Mouse (Mus musculus): ENCODE data around the gene Trpt1. TPM values are rescaled to one million over a fixed set of nuclear protein-coding genes. Genes with fewer than 3 reads are reported as not detected.
A peak's percentile ranks its signal among the peaks of the same experiment; 100 is the strongest.
"Not testable (repeated sequence)": the region's sequence is repeated elsewhere in the genome, so short reads cannot be mapped to it uniquely, and the experiment has no call there.

Gene Trpt1
- total RNA-seq, 2 experiments from 2014 or later = 17.4 to 19.2 TPM

GRCm38 (mm10) chr19:6989251-6989650, 6.7 kb upstream of the Trpt1 start:
- DNase-seq (ENCODE audit: low spot score in 2 of 2) = no peak
- no peak overlapping the region for H3K27ac ChIP-seq
- no peak for TF ChIP-seq CTCF (conservative IDR thresholded peaks at IDR 0.05)
- H3K4me3 ChIP-seq = no peak overlapping the region

- TF ChIP-seq CTCF (conservative IDR thresholded peaks at IDR 0.05) = no peak
- no peak for DNase-seq (ENCODE audit: low spot score in 2 of 2)
- no peak overlapping the region for H3K4me3 ChIP-seq
- no peak overlapping the region for H3K27ac ChIP-seq
Measured at GRCm38 (mm10) chr19:6990712-6991111, 5.2 kb upstream of the Trpt1 start.

GRCm38 (mm10) chr19:6991166-6991565, 4.8 kb upstream of the Trpt1 start:
- H3K4me3 ChIP-seq; DNase-seq (ENCODE audit: low spot score in 2 of 2); H3K27ac ChIP-seq: not testable (repeated sequence)

DNA sequence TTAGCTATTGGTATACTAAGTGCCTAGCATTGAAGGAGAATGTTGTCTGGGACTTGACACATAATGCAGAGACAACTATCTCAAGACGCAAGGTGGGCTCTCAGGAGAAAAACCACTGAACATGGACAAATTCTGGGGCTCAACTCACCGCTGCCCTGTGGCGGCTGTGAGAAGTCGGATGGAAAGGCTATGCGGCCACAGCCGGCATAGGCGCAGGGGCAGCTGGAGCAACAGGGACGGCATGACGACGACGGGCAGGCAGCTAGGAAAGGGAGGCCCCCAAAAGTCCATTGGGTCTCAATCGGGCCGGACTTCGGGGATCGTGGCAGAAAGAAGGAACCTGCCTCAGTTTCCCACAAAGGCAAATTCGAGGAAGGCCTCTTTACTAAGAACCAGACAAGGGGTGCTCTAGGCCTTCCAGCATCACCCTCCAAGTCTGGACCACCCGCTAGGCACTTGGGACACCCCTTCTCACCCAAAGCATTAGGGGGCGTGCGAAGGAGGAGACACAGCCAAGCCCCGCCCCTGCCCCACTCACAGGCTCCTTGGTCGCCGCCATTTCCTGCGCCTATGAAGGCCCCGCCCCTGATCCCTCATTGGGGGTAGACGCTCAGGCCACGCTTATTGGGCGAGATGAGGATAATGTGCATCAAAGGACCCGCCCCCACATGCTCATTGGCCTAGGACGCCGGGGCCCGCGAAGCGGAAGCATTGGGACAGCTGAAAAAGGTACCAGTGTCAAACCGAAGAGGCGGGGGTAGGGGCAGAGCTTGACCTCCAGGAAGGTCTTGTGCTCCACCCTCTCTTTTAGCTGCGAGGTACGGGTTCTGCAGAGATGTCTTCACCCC, 3.7 kb upstream of the Trpt1 start, which contains the start of gene Dnajc4:
Gene Dnajc4, minus strand, starts transcription at position 562 of the 848 bp plus-strand sequence.
- peak; percentile 55 for TF ChIP-seq CTCF (conservative IDR thresholded peaks at IDR 0.05)
- DNase-seq (ENCODE audit: low spot score in 2 of 2) = peak; percentile 94 to 97
- H3K27ac ChIP-seq = peak within 1 kb of the TSS; percentile 84
- peak within 1 kb of the TSS; percentile 78 for H3K4me3 ChIP-seq

- peak overlapping the region; percentile 65 for H3K27ac ChIP-seq
- H3K4me3 ChIP-seq = peak overlapping the region; percentile 78
- no peak for TF ChIP-seq CTCF (conservative IDR thresholded peaks at IDR 0.05)
- DNase-seq (ENCODE audit: low spot score in 2 of 2) = no peak
Measured at GRCm38 (mm10) chr19:6993011-6993770, 2.7 kb upstream of the Trpt1 start.

DNA sequence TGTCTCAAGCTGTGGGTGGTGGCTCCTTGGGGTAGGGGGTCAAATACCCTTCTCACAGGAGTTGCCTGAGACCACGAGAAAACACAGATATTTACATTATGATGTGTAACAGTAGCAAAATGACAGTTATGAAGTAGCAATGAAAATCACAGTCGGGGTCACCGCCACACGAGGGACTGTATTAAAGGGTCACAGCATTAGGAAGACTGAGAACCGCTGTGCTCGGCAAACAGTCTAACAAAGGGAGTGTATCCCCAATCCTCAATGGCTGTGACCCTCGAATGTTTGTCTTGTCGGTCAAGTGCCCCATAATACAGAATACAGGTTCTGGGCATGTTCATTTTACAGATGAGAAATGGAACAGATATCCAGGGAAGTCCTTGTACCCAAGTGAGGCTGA, 1.9 kb upstream of the Trpt1 start:
- no peak overlapping the region for H3K4me3 ChIP-seq
- TF ChIP-seq CTCF (conservative IDR thresholded peaks at IDR 0.05) = no peak
- no peak for DNase-seq (ENCODE audit: low spot score in 2 of 2)
- H3K27ac ChIP-seq = no peak overlapping the region

GRCm38 (mm10) chr19:6994489-6994888, 1.4 kb upstream of the Trpt1 start:
- Histone ChIP-seq H3K27ac (no peak overlapping the region), H3K4me3 (no peak overlapping the region)
- no peak for TF ChIP-seq CTCF (conservative IDR thresholded peaks at IDR 0.05)
- DNase-seq (ENCODE audit: low spot score in 2 of 2) = no peak

DNA sequence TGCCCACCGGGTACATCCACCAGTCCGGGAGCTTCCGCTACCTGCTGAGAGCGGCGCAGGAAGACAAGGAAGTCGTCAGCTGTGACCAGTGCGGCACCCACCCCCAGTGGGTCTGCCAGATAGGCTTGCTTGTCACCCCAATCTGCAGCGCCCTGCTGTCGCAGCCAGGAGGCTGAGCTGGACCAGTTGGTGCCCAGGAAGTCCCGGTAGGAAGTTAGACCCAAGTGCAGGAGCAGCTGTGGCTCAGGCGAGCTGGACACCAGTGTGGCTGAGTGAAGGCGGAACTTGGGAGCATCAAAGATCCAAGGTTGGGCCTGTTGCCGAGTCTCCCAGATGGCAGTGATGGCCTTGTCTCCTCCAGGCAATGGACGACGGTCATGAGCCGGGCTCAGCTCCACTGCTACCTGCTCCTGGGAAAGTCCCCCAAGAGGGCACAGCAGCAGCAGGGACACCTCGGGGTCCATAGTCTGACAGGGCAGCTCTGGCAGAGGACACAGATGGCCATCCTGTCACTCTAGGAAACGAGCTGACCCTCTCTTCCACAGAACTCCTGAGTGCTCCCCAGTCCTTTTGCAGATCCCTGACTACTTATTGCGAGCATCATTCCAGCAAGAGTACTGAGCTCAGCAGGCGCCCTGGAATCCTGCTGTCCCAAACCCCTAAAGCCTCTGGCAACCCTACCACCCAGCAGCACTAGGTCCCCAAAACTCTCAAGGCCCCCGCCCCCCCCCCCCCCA, 508 bp upstream of the Trpt1 start:
- no peak for DNase-seq (ENCODE audit: low spot score in 2 of 2)
- peak overlapping the region; percentile 80 for H3K4me3 ChIP-seq
- no peak for TF ChIP-seq CTCF (conservative IDR thresholded peaks at IDR 0.05)

GRCm38 (mm10) chr19:6997721-6998290, 1.9 kb downstream of the Trpt1 start:
- Histone ChIP-seq H3K27ac (no peak overlapping the region), H3K4me3 (no peak overlapping the region)
- TF ChIP-seq CTCF (conservative IDR thresholded peaks at IDR 0.05) = no peak
- no peak for DNase-seq (ENCODE audit: low spot score in 2 of 2)

More for the DNA sequence above, 508 bp upstream of the Trpt1 start:
- H3K27ac ChIP-seq = peak overlapping the region; percentile 87

GRCm38 (mm10) chr19:6999360-7000063, 3.6 kb downstream of the Trpt1 start:
- H3K27ac ChIP-seq = no peak overlapping the region
- no peak for TF ChIP-seq CTCF (conservative IDR thresholded peaks at IDR 0.05)
- no peak for DNase-seq (ENCODE audit: low spot score in 2 of 2)
- no peak overlapping the region for H3K4me3 ChIP-seq

- Histone ChIP-seq H3K27ac (no peak overlapping the region), H3K4me3 (no peak overlapping the region)
- TF ChIP-seq CTCF (conservative IDR thresholded peaks at IDR 0.05) = no peak
- no peak for DNase-seq (ENCODE audit: low spot score in 2 of 2)
Measured at GRCm38 (mm10) chr19:7006892-7007593, 11.1 kb downstream of the Trpt1 start.
